Comparison of ENCODE assay signal across 11 mouse cellular contexts in the genomic region with DNA sequence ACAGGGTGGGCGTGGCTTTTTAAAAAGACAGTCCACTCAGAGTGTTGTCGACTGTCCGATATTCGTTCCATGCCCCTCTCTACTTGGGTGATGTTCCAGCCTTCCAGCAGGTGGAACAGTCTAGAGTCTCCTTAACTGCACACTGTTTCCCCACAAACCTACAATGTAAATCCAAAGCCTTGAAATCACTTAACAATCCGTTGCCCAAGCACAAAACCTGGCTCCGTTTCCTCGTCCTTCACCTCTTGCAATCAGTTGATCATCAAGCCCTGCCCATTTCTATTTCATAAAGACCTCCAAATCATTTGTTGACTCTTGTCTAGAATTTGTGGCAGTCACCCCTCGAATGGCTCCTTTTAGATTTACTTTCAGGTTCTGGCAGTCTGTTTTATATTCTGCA. TPM values are rescaled to one million over a fixed set of nuclear protein-coding genes. Genes with fewer than 3 reads are reported as not detected.
DNase-seq lines count a peak whose midpoint lies in the region; ATAC-seq and TF ChIP-seq lines count a peak whose summit lies in the region.
"Had no signal": no experiment of that assay in that cellular context is flagged by ENCODE, and none has a peak within 500 bp of the region (broad histone marks: within the 10 kb centered on the region; RNA-seq: fewer than 3 reads in every experiment).

No protein-coding gene starts in this region.

- peak overlapping the region; percentile 73 for H3K4me2 ChIP-seq in liver, embryonic 12.5 days
- 0 out of 2 replicates have a peak overlapping the region, but pooled peaks have one; percentile 53 for H3K4me2 ChIP-seq in stomach, postnatal 0 days (replicated peaks; ENCODE audit: low read depth)

- peaks cover 3% of the 10 kb centered on the region; the same call in 1 of the 2 replicates for H3K36me3 ChIP-seq in erythroblast, embryonic 14.5 days (ENCODE audit: control insufficient read depth)
- peaks cover 16% of the 10 kb centered on the region for H3K36me3 ChIP-seq in liver, embryonic 12.5 days
- no peaks in the 10 kb centered on the region for H3K36me3 ChIP-seq in stomach, postnatal 0 days (ENCODE audit: control insufficient read depth, insufficient read depth, low read length)

- H3K4me1 ChIP-seq in erythroblast, embryonic 14.5 days (ENCODE audit: control insufficient read depth) = peaks cover 16% of the 10 kb centered on the region
- H3K4me1 ChIP-seq in liver, embryonic 12.5 days = 0 out of 2 replicates have a peak, but pooled peaks cover 5% of the 10 kb centered on the region
- H3K4me1 ChIP-seq in stomach, postnatal 0 days (replicated peaks; ENCODE audit: control insufficient read depth, insufficient read depth) = 0 out of 2 replicates have a peak, but pooled peaks cover 4% of the 10 kb centered on the region
- no peaks in the 10 kb centered on the region for H3K4me1 ChIP-seq in lung, adult 2 months (ENCODE audit: control insufficient read depth, insufficient read depth, low read length)

- no peak for TF ChIP-seq CTCF in stomach, postnatal 0 days (IDR thresholded peaks at IDR 0.05; ENCODE audit: low read depth)
- TF ChIP-seq CTCF in lung, adult 2 months (IDR thresholded peaks at IDR 0.05; ENCODE audit: insufficient read depth, low read length) = no peak

- no peak overlapping the region for H3K9ac ChIP-seq in liver, embryonic 12.5 days
- no peak overlapping the region for H3K9ac ChIP-seq in stomach, postnatal 0 days (ENCODE audit: low read length)

- H3K27me3 ChIP-seq in erythroblast, embryonic 14.5 days (ENCODE audit: control insufficient read depth) = no peaks in the 10 kb centered on the region
- no peaks in the 10 kb centered on the region for H3K27me3 ChIP-seq in liver, embryonic 12.5 days (replicated peaks)
- H3K27me3 ChIP-seq in stomach, postnatal 0 days (ENCODE audit: control insufficient read depth, insufficient read depth, low read length) = no peaks in the 10 kb centered on the region

- TF ChIP-seq EP300 in stomach, postnatal 0 days (optimal IDR thresholded peaks at IDR 0.05) = no peak

- ATAC-seq in erythroblast, adult 5-6 weeks (replicated peaks; ENCODE audit: low FRiP score, poor library complexity, severe bottlenecking) = no peak
- ATAC-seq in liver, embryonic 12.5 days = no peak
- no peak for ATAC-seq in stomach, postnatal 0 days (ENCODE audit: low FRiP score, low TSS enrichment)

- H3K27ac ChIP-seq in liver, embryonic 12.5 days = no peak overlapping the region
- no peak overlapping the region for H3K27ac ChIP-seq in stomach, postnatal 0 days (replicated peaks)

- H3K4me3 ChIP-seq in erythroblast, embryonic 14.5 days (replicated peaks) = peak overlapping the region; percentile 81
- H3K4me3 ChIP-seq in liver, embryonic 12.5 days = peak overlapping the region; percentile 74
- 0 out of 2 replicates have a peak overlapping the region, but pooled peaks have one; percentile 80 for H3K4me3 ChIP-seq in stomach, postnatal 0 days (ENCODE audit: low read depth, low read length)
- no peak overlapping the region for H3K4me3 ChIP-seq in lung, adult 2 months (replicated peaks; ENCODE audit: extremely low read depth, low read depth, low read length)

- TF ChIP-seq POLR2A in lung, adult 2 months (IDR thresholded peaks at IDR 0.05; ENCODE audit: borderline replicate concordance, extremely low read depth, low read depth, low read length) = no peak

- WGBS in liver, embryonic 12.5 days (ENCODE audit: insufficient replicate concordance) = 74% methylated on average over 8 of the region's 8 CpGs
- 71% methylated on average over 8 of the region's 8 CpGs for WGBS in stomach, postnatal 0 days
- 75% methylated on average over 8 of the region's 8 CpGs for WGBS in lung, adult 2 months

- H3K9me3 ChIP-seq in erythroblast, embryonic 14.5 days (ENCODE audit: control insufficient read depth, low read length) = no peaks in the 10 kb centered on the region
- H3K9me3 ChIP-seq in liver, embryonic 12.5 days (replicated peaks) = no peaks in the 10 kb centered on the region
- no peaks in the 10 kb centered on the region for H3K9me3 ChIP-seq in stomach, postnatal 0 days (ENCODE audit: control insufficient read depth, low read length)

- DNase-seq in thymus, postnatal 4 days = peak; percentile 8
- DNase-seq in thymus, postnatal 36 days = no peak
- no peak for DNase-seq in stomach, postnatal 0 days (ENCODE audit: low spot score)
- DNase-seq in ovary, postnatal 14 days (ENCODE audit: low spot score) = no peak
- no peak for DNase-seq in lung, adult 2 months
- DNase-seq: cerebellum, postnatal 36 days; kidney, adult 2 months; right cerebral cortex, postnatal 25 days had no signal

RNA-seq across cellular contexts. Expression of a gene that starts 1.4 kb away (rescaled TPM):
- 0.09 and 0.16 TPM in 2 replicates for polyA plus RNA-seq in erythroblast, embryonic 14.5 days (2012)
- 5.0 and 5.9 TPM in 2 replicates for total RNA-seq in erythroblast, adult 5-6 weeks (2015; ENCODE audit: low replicate concordance)
- 2.8 and 4.0 TPM in 2 replicates for total RNA-seq in erythroblast, adult 5-6 weeks (2017; ENCODE audit: low replicate concordance)
- 20.3 and 21.3 TPM in 2 replicates for polyA plus RNA-seq in liver, embryonic 12.5 days (2016; fragmentation: Nextera tagmentation; extraction: Ambion mirVana)
- 15.7 and 17.1 TPM in 2 replicates for polyA plus RNA-seq in stomach, postnatal 0 days (2015; fragmentation: Nextera tagmentation; extraction: Ambion mirVana)
- polyA plus RNA-seq in lung, adult 2 months (2012; rRNA removed) = 7.7 and 10.2 TPM in 2 replicates
